Mouse (Mus musculus) erythroblast, adult 5-6 weeks (primary cell): Measurements from ENCODE around the gene Cldn22. TPM values are rescaled to one million over a fixed set of nuclear protein-coding genes. Genes with fewer than 3 reads are reported as not detected.
"Not testable (repeated sequence)": the region's sequence is repeated elsewhere in the genome, so short reads cannot be mapped to it uniquely, and the experiment has no call there.

Source experiments
- ATAC-seq: replicated peaks from 2 replicates; pipeline ENCODE4 v1.8.0; 2016; ENCODE audit warnings: moderate number of reproducible peaks, mild to moderate bottlenecking, moderate TSS enrichment, inconsistent platforms; ENCODE audit not compliant: poor library complexity, low FRiP score, severe bottlenecking
- total RNA-seq, 2 experiments: library from RNA; stranded (forward) in 1 of 2; stranded (reverse) in 1 of 2; fragments of 150-400 nt in 1 of 2; fragments of 200-764, 138-1000 nt in 1 of 2; gene quantifications; 2 replicates each; pipeline versions ENCODE4 v1.2.3 to v1.2.4; 2015 to 2017; ENCODE audit warnings: low replicate concordance in 2 of 2

Gene Cldn22
- not detected in 2 replicates for total RNA-seq (2015; ENCODE audit: low replicate concordance)
- total RNA-seq (2017; ENCODE audit: low replicate concordance), result not detected in 2 replicates

GRCm38 (mm10) chr8:47824182-47824581 lies at the start of gene Cldn22:
Cldn22 (plus strand) TSS chr8:47824482.
- no peak for ATAC-seq

DNA sequence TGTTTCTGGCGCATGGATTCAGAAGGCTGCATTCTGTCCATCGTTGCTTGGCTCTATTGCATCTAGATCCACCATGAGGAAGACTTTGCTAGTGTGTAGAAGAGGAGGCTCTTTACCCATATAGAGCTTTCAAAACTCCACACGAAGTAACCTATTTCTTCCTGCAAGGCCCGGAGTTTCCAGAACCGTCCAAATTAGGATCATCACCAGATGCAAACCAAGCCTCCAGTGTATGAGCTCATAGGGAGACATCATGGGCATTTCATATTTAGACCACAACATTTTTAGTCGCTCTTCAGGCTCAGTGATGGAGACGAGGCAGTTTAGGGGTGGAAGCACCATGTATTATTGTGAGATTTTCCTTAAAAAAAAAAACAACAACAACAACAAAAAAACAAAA lies 46.9 kb upstream of the Cldn22 start:
- ATAC-seq, result no peak

DNA sequence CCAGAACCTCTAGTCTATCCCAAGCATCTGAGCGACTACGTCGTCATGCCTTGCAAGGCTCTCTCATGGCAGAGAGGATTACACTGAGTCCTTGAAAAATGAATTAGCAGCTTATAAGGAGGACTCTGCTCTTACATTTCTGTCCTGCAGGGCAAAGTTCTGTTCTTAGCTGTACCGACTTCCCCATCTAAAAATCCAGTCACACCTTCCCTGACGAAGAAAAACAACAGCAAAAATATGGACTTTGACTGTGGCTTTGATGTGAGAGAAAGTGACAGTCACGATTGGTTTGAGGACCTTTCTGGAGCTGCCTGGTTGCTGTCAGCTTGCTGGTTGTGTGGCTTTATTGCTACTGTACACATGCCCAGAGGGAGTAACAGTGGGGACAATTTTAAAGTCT lies 44.7 kb upstream of the Cldn22 start:
- no peak for ATAC-seq

GRCm38 (mm10) chr8:47781881-47782280 lies 42.4 kb upstream of the Cldn22 start:
- ATAC-seq, result no peak

- ATAC-seq, result no peak
These were observed 40.7 kb upstream of the Cldn22 start for GRCm38 (mm10) chr8:47783544-47783943.

- ATAC-seq, result no peak
These were observed 40.3 kb upstream of the Cldn22 start for GRCm38 (mm10) chr8:47783944-47784343.

DNA sequence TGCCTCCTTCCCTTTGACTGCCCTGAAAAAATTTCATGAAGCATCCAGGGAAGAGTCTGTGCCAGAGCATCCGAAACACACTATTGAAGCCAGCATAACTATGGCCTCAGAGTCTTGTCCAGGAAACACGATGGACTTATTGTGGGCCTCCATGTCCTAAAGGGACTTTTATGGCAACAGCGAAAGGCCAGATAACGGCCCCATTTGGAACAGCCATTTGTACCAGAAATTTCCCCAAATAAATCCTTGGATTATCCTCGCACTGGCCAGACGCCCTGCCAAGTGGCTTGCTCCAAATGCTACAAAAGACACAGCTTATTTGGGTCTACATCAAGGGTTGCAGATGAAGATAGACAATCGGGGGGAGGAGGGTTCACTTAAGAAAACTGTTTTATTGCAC lies 39.8 kb upstream of the Cldn22 start:
- ATAC-seq, result no peak

DNA sequence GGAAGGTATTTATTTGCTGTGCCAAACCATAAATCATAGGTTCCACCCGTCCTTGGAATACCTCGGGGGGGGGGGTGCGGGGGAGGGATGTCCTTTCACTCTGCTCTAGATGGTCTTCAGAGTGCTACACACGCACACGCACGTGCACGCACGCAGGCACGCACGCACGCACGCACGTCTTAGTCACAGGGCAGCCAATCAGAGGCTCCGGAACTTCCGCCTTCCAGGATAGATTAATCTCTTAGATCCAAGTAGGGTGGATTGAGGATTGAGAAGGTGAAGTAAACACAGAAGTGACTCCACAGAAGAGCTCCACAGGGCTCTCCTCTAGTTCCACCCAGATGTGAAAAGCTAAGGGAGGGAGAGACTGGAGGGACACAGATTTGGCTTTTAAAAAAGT lies 38.0 kb upstream of the Cldn22 start:
- ATAC-seq, result no peak

DNA sequence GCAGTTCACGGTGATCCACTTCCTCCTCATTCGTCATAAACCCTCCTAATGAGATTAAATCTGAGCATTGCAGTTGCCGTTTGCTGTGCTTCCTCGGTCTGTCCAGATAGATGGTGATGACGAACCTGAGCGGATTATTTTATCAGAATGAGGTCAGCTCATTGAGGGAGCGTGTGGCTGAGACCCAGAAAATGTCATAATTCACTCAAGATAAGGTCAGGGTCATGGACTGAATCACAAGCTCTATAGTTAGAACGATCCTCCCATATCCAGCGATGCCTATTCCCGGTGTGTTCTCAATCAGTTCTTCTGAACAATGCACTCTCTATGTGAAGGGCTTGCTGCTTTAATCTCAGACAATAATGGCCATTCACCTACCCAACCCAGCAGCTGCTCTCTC lies 36.6 kb upstream of the Cldn22 start:
- no peak for ATAC-seq

DNA sequence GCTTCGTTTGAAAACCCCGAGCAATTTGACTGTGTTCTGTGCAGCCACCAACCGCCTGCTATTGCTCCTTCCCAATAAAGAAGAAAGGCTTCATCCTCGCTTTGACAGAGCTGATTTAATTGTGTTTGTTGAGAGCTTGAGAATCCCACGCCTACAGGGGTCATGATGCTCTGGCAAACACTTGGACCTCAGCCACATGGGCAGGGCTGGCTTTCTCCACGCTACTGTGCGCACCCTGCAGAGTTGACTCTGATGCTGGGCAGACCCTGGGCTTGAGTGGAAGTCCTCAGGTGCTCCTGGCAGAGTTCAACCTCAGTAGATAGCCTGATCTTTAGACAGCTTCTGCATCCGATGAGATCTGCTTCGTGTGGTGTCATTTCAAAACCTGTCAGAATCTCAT lies 32.3 kb upstream of the Cldn22 start:
- ATAC-seq, result no peak

DNA sequence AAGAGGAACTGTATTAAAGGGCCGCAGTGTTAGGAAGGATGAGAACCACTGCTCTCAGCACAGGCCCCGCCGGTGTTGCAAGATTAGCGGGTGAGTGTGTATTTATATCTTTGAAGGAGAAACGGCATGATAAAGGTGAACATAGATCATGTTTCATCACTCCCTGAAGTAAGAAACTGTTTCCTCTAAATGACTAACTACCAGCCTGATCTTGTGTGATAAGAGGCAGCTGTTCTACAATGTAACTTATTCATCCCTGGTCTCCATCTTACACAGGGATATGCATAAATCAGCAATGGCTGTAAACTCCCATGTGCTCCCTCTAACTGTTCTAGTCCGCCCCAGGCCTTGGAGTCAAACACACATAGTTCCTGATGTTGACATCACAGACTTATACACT lies 24.8 kb upstream of the Cldn22 start:
- ATAC-seq, result no peak

GRCm38 (mm10) chr8:47802349-47802748 lies 21.9 kb upstream of the Cldn22 start:
- ATAC-seq, result no peak

DNA sequence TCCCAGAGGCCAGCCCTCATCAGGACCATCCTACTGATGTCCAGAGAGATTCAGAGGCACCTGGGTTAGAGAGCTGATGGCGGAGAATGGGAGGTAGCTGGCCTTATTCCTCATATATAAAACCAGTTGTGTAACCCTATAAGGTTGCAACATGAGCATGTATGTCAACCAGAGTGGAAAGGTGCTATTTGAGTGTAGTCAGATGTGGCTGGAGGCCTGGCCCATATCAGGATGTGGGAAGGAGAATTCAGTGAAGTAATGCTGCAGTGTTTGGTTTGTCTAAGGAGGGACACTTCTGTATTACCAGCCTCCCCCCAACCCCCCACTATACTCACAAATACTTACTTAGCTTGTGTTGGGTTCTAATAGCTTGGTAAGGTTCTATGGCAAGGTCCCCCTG lies 20.0 kb upstream of the Cldn22 start:
- ATAC-seq, result no peak

DNA sequence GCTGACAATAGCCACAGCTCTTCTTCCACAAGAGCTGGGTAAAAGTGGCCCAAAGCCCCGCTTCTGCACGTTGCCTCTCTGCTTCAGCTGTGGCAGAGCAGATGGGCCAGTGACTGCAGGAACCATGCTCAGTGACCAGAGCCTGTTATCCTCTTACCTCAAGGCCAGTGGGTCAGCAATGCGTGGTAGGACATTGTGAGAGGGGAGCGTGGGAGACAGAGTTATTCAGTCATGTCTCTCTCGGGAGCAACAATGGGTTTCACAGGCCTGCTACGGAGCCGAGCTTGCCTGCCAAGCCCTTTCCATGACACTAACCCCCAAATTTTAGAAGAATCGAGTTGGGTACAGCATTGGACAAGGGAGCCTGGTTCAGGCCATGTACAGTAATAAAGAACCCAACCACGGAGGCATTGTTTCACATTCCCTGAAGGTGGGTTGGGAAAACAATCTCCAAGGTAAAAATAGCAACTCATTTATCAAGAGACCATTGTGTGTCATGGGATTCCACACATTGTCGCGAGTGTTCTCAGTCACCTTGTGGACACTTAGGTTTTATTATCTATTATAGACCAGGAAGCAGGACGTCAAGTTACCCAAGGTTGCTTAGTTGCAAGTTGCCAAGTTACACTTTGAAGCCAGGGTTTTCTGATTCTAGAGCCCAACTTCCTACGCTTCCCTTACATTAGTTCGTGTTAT lies 14.2 kb upstream of the Cldn22 start:
- ATAC-seq, result no peak

DNA sequence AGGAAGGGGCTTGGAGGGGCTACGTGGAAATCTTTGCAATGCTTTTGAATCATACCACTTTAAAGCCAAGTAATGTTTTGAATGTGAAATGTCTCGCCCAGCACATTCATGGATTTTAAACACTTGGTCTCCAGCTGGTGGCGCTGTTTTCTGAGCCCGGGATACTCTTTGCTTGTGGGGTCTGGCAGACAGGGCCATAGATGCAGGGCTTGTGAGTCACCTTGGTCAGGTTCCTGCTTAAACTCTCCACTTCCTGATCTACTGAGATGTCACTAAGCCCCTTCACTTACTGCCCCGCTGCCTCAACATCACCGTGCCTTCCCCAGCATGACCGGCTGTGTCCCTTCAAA lies 13.6 kb upstream of the Cldn22 start:
- no peak for ATAC-seq

DNA sequence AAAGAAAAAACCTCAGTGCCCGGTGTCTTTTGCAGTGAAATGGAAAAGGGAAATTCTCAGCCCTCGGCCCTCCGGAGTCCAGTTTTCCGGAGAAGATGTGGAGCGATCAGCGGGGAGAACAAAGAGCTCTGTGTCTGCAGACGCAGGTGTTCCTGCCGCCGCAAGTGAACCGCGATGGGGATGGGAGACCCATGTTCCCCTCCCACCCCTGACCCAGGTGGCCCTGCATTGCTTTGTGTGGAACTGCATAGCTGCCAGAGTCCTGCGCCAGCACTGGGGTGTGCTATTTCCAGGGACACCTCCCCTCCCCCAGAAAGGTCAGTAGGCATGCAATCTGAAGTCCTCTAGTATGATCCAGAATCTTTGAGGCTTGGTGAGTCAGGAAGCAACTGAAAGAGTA lies 13.1 kb upstream of the Cldn22 start:
- no peak for ATAC-seq

DNA sequence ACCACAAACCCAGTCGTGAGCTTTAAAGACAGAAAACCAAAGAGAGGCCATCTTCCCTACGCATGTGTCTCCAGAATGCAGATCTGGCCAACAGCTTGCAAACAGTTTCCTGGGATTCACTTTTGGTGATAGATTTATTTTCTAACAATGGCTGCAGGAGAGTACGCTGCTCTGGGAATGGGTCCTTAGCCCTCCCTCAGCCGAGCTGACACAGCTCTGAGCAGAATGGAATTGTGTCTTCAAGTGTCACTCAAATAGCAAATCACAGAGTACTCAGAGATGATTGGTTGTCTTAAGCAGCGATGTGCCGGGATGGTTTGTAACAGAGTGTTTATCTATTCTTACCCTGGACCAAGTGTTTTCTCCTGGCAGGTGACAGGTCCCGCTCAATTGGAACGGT lies 5.2 kb upstream of the Cldn22 start:
- ATAC-seq, result no peak

- ATAC-seq, result no peak
These were observed 3.1 kb upstream of the Cldn22 start for GRCm38 (mm10) chr8:47820914-47821772.

DNA sequence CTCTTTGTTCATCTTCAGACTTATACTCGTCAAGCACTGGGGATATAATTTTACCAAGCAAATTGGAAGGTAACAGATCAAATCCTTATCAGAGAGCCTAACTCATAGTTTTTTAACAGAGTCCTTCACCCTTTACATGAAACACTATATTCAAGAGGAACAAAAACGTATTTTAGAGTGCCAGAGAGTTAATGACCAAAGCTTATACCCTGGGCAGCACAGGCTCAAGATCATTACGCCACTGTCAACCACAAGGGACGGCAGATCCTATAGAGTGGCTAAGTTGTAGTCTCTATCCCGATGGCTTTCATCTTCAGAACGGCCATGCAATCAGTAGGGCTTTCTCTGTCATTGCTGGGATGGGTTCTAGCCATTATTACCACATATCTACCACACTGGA lies 2.4 kb upstream of the Cldn22 start, which contains the start of gene Cldn24:
Gene Cldn24 (plus strand): TSS at position 301 of the 400 bp plus-strand sequence.
- no peak for ATAC-seq

GRCm38 (mm10) chr8:47822541-47822940 lies 1.7 kb upstream of the Cldn22 start:
- not testable (repeated sequence) for ATAC-seq

- ATAC-seq, result no peak
These were observed 505 bp upstream of the Cldn22 start for GRCm38 (mm10) chr8:47823777-47824176.
